Mouse (Mus musculus) heart, adult 2 months (tissue): ENCODE results near the gene Sar1a.

Experiments
- CTCF ChIP-seq: fragments of 200-600 bp; IDR thresholded peaks from 2 replicates; pipeline ENCODE4 v1.8.1; 2022; ENCODE audit warnings: antibody characterized with exemption, mild to moderate bottlenecking, moderate library complexity
- EP300 ChIP-seq: fragments of 200-500 bp; IDR thresholded peaks from 2 replicates; pipeline ENCODE4 v1.6.1; 2011; ENCODE audit warnings: low read depth, low read length, control low read depth; ENCODE audit not compliant: insufficient read depth
- POLR2A ChIP-seq: fragments of 200-500 bp; IDR thresholded peaks from 2 replicates; pipeline ENCODE4 v1.6.1; 2011; ENCODE audit warnings: mild to moderate bottlenecking, low read depth, low read length, control low read depth; ENCODE audit not compliant: insufficient read depth

DNA sequence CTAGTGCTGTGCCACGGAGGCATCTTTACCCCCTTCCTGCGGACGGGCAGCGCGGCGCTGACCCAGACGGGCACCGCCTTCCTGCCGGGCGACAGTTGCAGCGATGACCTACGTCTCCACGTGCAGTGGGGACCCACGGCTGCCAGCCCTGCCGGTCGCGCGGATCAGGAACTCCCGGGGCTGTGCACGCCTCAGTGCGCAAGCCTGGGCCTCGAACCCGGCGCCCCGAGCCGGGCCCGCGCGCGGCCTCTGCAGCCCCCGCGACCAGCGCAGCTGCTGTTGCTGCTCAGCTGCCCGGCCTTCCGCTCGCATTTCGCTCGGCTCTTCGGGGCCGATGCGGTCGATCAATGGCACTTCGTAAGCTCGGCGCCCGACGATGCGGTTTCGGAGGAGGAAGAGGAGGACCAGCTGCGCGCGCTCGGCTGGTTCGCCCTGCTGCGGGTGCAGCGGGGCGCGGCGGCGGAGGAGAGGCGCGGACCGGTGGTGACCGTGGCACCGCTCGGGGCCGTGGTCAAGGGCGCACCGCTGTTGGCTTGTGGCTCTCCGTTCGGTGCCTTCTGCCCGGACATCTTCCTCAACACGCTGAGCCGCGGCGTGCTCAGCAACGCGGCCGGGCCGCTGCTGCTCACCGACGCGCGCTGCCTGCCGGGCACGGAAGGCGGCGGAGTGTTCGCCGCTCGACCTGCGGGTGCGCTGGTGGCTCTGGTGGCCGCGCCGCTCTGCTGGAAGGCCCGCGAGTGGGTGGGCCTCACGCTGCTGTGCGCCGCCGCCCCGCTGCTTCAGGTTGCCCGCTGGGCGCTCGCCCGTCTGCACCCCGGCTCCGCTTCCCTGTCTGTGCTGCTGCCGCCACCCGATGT is 15.8 kb downstream of the Sar1a start:
- TF ChIP-seq CTCF (no peak), POLR2A (no peak), EP300 (no peak)
